Mouse (Mus musculus) testis, adult 2 months (tissue): ENCODE data around the gene Crtc3.

ENCODE experiments used
- CTCF ChIP-seq: fragments of 200-500 bp; IDR thresholded peaks from 2 replicates; pipeline ENCODE4 v1.5.1; 2012; ENCODE audit warnings: low read depth, mild to moderate bottlenecking, inconsistent platforms, low read length, moderate library complexity; ENCODE audit not compliant: control insufficient read depth, insufficient read depth, insufficient replicate concordance
- POLR2A ChIP-seq: fragments of 200-500 bp; IDR thresholded peaks from 2 replicates; pipeline ENCODE4 v1.6.1; 2012; ENCODE audit warnings: low read depth, mild to moderate bottlenecking, inconsistent platforms, low read length, moderate library complexity; ENCODE audit not compliant: control insufficient read depth

GRCm38 (mm10) chr7:80699709-80700108, 11.0 kb upstream of the Crtc3 start:
- TF ChIP-seq CTCF (no peak), POLR2A (no peak)
